Mouse (Mus musculus) heart, adult 11 months (tissue): ENCODE results near the gene Psmb3.
"Not testable (repeated sequence)": the region's sequence is repeated elsewhere in the genome, so short reads cannot be mapped to it uniquely, and the experiment has no call there.

Experiments
- DNase-seq: peaks from one replicate; pipeline ENCODE4 v3.0.0; 2022

The Psmb3 gene

GRCm38 (mm10) chr11:97703039-97703826 is at the start of gene Psmb3:
Psmb3 (plus strand) TSS chr11:97703399.
- DNase-seq: peak; percentile 100

DNA sequence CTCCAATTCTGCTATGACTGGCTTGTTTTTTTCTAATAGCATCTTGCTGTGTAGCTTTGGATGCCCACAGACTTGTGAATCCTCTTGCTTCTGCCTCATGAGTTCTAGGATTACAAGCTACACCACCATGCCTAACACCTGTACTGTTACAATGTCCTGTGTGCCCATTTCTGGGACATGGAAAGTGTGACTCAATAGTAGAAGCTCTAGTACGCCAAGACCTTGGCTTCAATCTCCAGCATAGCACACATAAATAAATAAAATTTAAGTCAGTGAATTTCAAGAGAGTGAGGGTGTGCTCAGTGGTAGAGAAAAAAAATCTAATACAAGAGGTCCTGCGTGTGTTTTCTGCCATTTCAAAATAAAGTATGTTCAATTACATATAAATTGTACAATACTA is 49.0 kb upstream of the Psmb3 start:
- no peak for DNase-seq

DNA sequence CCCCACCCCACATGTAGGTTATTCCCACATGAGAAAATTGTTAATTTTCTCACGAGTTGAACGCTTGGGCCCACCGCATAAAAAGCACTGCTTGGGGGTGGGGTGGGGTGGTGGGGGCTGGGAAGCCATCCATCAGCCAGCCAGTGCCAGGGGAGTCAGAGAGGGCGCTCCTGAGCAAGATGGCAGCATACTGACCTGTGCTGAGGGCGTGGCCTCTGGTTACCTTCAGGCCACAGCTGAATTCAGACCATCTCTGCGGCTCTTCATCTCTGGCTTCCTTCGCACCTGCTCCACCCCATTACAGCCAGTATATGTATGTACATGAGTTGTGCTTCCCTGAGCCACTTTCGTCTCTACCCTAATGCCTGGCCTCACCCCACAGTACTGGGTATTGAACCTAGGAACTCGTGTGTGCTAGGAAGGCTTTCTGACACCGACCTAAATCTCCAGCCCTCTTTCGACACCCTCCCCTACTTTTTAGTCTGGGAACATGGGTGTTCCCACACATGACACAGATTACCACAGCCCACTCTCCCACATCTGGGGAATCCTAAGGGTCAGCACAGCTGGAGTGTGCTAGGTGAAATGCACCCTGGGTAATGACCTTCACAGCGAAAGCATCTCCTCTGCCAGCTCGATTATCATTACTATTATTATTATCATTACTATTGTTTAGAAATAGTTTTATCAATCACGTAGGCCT is 46.8 kb upstream of the Psmb3 start:
- peak; percentile 85 for DNase-seq

- peak; percentile 86 for DNase-seq
Observed at GRCm38 (mm10) chr11:97657184-97657945, 45.8 kb upstream of the Psmb3 start.

DNA sequence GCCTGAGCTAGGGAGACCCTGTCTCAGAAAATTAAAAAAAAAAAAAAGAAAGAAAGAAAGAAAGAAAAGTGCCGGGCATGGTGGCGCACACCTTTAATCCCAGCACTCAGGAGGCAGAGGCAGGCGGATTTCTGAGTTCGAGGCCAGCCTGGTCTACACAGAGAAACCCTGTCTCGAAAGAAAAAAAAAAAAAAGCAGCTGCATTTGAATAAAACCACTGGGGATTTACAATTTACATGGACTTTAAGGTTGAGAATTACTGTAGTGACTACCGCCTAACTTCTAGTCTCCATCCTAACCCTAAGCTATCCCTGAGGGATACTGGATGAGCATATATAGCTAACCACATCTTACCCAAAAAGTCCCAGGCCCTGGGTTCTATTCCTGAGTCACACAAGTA is 45.2 kb upstream of the Psmb3 start:
- not testable (repeated sequence) for DNase-seq

- DNase-seq: peak; percentile 91
Observed at GRCm38 (mm10) chr11:97658751-97659266, 44.4 kb upstream of the Psmb3 start.

- no peak for DNase-seq
Observed at GRCm38 (mm10) chr11:97659267-97659989, 43.8 kb upstream of the Psmb3 start.

GRCm38 (mm10) chr11:97659990-97660714 is 43.0 kb upstream of the Psmb3 start:
- DNase-seq: peak; percentile 99

GRCm38 (mm10) chr11:97660734-97661647 is 42.2 kb upstream of the Psmb3 start:
- DNase-seq: no peak

DNA sequence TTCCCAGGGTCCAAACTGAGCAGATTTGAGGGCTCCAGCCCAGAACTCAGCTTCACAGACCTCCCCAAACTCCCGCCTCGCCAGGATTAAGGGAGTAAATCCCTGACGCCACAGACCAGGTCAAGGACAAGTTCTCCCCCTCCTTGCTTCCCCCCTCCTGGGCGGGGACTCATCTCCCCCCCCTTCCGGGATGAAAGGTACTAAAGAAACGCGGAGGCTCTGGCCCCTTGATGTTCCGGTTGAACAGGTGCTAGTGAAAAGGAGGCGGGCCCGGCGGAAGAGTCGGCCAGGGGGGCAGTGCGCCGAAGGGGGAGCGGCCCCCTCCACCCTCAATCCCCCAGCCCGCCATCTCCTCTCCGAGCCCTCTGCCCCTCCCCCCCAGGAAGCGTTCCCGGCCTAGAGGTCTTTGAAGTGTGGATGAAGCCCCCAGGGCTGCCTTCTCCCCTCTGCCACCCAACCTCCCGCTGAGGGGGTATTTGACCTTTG is 41.5 kb upstream of the Psmb3 start:
- DNase-seq: peak; percentile 99

- DNase-seq: peak; percentile 96
Observed at GRCm38 (mm10) chr11:97662207-97662892, 40.8 kb upstream of the Psmb3 start.

- peak; percentile 98 for DNase-seq
Observed at GRCm38 (mm10) chr11:97662893-97663527, 40.2 kb upstream of the Psmb3 start, which contains the start of gene Mllt6. Mllt6 (plus strand) TSS chr11:97663414.

- DNase-seq: peak; percentile 98
Observed at GRCm38 (mm10) chr11:97663528-97664338, 39.5 kb upstream of the Psmb3 start.

GRCm38 (mm10) chr11:97664339-97664665 is 38.9 kb upstream of the Psmb3 start:
- no peak for DNase-seq

- peak; percentile 95 for DNase-seq
Observed at GRCm38 (mm10) chr11:97664771-97665240, 38.4 kb upstream of the Psmb3 start.

DNA sequence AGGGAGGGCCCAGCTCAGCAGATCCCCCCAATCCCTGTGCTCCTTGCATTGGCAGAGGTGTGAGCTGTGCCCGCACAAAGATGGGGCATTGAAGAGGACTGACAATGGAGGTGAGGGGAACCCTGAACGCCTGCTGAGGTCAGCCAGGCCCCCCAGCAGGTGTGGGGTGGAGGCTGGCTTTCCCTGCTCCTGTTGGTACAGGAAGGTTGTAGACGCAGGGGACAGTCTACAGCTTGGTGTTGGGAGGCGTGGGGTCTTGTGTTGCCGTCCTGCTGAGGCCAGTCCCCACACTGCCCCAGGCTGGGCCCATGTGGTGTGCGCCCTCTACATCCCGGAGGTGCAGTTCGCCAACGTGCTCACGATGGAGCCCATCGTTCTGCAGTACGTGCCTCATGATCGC is 37.8 kb upstream of the Psmb3 start:
- peak; percentile 90 for DNase-seq

DNA sequence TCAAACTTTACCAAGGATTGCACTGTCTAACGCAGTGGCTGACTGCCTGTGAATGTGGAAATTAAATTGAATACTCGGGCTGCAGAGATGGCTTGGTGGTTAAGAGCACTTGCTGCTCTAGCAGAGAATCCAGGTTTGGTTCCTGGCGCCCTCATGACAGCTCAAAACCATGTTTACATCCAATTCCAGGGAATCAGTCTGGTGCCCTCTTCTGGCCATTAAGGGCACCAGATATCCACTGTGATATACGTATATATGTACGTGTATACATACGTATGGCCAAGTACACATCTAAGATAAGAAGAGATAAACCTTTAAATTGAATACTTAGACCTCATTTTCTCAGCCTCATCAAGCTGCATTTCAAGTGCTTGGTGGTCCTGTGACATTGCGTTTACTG is 37.0 kb upstream of the Psmb3 start:
- peak; percentile 85 for DNase-seq

- peak; percentile 89 for DNase-seq
Observed at GRCm38 (mm10) chr11:97666794-97667193, 36.4 kb upstream of the Psmb3 start.
